In the genomic region with DNA sequence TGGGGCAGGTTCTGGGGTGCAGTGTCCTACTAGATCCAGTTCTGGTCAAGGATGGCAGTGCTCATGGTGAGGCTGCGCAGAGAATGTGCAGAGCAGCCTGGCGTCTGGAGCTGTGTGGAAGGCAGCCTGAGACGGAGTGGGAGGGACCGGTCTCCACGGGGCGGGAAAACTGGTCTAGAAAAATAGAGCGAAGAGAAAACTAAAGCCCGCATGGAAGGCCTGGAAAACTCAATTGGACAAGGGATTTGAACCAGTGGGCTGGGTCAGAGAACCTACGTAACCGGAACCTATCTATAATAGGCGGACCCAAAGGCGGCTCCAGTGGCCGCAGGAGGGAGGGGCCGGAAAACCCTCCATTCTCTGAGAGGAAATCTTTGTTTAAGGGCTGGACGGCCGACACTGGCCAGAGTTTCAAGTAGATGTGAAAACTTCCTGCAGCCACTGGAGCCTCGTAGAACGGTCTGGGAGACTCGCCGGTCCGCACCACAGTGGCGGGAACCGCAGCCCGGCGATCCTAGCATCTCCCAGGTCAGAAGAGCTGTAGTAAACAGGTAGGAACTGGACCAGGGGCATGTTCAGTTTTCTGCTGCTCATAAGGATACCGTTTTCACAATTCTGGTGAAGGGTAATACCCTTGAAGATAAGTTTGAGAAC, we compare ENCODE assay signal across 8 mouse cellular contexts. TPM values are rescaled to one million over a fixed set of nuclear protein-coding genes. Genes with fewer than 3 reads are reported as not detected.
DNase-seq lines count a peak whose midpoint lies in the region; ATAC-seq lines count a peak whose summit lies in the region.

A gene (plus strand): TSS at position 399 of the 654 bp plus-strand sequence.

- H3K4me1 ChIP-seq in hindbrain, embryonic 12.5 days, result peaks cover 9% of the 10 kb centered on the region

- H3K27ac ChIP-seq in hindbrain, embryonic 12.5 days, result peak within 1 kb of the TSS; percentile 88

- H3K36me3 ChIP-seq in hindbrain, embryonic 12.5 days, result peaks cover 10% of the 10 kb centered on the region

- H3K4me2 ChIP-seq in hindbrain, embryonic 12.5 days (replicated peaks), result peak within 1 kb of the TSS; percentile 59

- no peaks in the 10 kb centered on the region for H3K9me3 ChIP-seq in hindbrain, embryonic 12.5 days (replicated peaks)

- peak; percentile 97 for ATAC-seq in hindbrain, embryonic 12.5 days (ENCODE audit: low FRiP score)

- H3K4me3 ChIP-seq in hindbrain, embryonic 12.5 days, result peak within 1 kb of the TSS; percentile 67

- H3K27me3 ChIP-seq in hindbrain, embryonic 12.5 days, result no peaks in the 10 kb centered on the region

- H3K9ac ChIP-seq in hindbrain, embryonic 12.5 days, result peak within 1 kb of the TSS; percentile 81

- DNase-seq in NIH3T3 (ENCODE audit: low read depth), result peak; percentile 97
- DNase-seq in cerebellum, postnatal 10 days, result peak; percentile 87
- DNase-seq in frontal cortex, postnatal 10 days (ENCODE audit: low spot score in 2 of 2), result peak; percentile 74 to 78
- peak; percentile 70 to 88 for DNase-seq in layer of hippocampus, postnatal 14 days (ENCODE audit: low spot score in 2 of 2)
- DNase-seq in lung, postnatal 14 days, result peak; percentile 89
- DNase-seq in retina, adult 2 months (ENCODE audit: low read depth, low spot score), result peak; percentile 53
- DNase-seq in thymus, postnatal 36 days, result peak; percentile 45 to 49

- 4% methylated on average over 26 of the region's 26 CpGs for WGBS in hindbrain, embryonic 12.5 days

RNA-seq across cellular contexts. Expression of the gene that starts here (rescaled TPM):
- polyA plus RNA-seq in hindbrain, embryonic 12.5 days (2016; fragmentation: Nextera tagmentation; extraction: Ambion mirVana), result 19.0 and 22.1 TPM in 2 replicates
- 1 to 10 TPM; 8.8 to 8.9 TPM for total RNA-seq in layer of hippocampus, postnatal 14 days (2021)

Comparison
In these comparisons a context has a peak if more than half of its experiments do, and no peak if none do; other contexts are left out.
1. Peak in every context shown above with its lines: DNase-seq, ATAC-seq, H3K4me3 ChIP-seq and H3K27ac ChIP-seq.
2. DNase-seq: peak in every context shown above with its lines; median percentile 97 in NIH3T3; 89 in lung, postnatal 14 days; 87 in cerebellum, postnatal 10 days; 79 in layer of hippocampus, postnatal 14 days; 76 in frontal cortex, postnatal 10 days; 53 in retina, adult 2 months; 47 in thymus, postnatal 36 days.